Mouse (Mus musculus) heart, postnatal 10 days (tissue): ENCODE results near the gene Fcer1g. TPM values are rescaled to one million over a fixed set of nuclear protein-coding genes. Genes with fewer than 3 reads are reported as not detected.

ENCODE experiments used
- DNase-seq, 2 experiments: peaks; one replicate each; pipeline ENCODE4 v3.0.0; 2021
- intact Hi-C: fragments of 180-260 bp; cut with DNase I; formaldehyde crosslinking; loops from one replicate; pipeline ENCODE4 v1.15.1; 2025
- total RNA-seq, 2 experiments: library from RNA; stranded (reverse); gene quantifications; 2 replicates each; pipeline ENCODE4 v1.2.3; 2021

The Fcer1g gene
- total RNA-seq, 2 experiments from 2014 or later: 9.0 to 9.6 TPM

- DNase-seq: peak; percentile 95 to 97
- intact Hi-C loops: loop anchor here (1.0 to 2.0 kb wide), 3 partner anchors 22 to 106 kb away; no protein-coding TSS in a partner anchor
Measured at GRCm38 (mm10) chr1:171222238-171223155, 11.7 kb downstream of the Fcer1g start, which contains the start of gene Tomm40l. Gene Tomm40l, minus strand, starts transcription at chr1:171222514.

DNA sequence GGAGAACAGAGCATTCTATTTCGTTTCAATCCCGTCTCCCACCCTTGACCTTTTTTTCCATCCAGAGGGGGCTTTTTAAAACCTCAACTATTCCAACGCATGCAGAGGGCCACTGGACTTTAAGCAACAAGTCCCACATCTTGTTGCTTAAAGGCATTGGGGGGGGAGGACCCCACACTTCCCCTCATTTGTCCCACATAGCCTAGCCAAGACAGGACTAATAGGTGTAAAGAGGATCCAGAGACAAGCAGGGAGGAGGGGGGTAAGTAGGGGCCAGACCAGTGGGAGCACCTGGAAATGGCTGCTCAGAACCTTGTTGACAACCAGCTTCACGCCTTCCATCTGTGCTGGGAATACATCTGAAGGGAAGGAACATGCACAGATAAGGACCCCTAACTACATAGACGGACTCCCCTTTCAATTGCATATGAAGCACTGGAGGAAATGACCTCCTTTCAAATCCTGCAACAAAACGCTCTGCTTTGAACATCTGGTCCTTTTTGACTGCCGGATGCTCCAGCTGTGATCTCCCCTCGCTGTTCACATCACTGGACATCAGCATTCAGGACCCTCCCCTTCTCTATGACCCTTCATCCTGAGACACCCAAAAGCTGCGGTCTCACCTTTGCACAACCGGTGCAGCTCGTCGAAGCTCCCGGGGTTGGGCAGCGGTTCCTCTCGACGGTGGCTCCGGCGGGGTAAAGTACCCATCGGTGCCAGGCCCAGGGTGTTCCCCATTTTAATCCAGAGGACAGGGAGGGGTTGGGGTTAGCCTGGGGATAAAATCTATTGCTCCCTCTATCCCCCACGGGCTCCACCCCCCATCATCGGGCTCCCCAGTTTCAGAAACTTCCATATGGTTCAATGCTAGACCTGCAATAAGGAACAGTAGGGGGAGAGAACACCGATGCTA is 12.6 kb downstream of the Fcer1g start:
- peak in 1 of 2 experiments; percentile 30 for DNase-seq
- intact Hi-C loops: loop anchor here (1.0 to 2.0 kb wide), 4 partner anchors 23 to 105 kb away; no protein-coding TSS in a partner anchor

DNA sequence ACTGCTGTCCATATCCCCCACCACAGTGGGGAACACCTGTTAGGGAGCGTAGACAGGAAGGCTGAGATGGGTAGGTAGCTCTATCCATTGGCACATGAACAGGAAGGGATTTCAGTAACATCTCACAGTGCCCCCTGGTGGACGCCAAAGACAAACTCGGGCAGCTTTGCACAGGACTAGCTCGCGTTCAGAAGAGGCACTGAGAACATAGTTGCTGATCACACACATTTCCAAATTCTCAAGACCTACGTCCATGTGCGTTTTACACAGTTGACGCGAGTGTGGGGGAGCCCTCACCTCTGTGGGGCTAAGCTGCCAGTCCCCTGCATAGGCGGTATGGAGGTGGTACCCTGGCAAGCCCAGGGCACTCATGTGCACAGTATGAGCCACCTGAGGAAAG is 13.3 kb downstream of the Fcer1g start:
- DNase-seq: peak; percentile 91 to 94
- intact Hi-C loops: loop anchor here (1.0 to 2.0 kb wide), 2 partner anchors 28 to 57 kb away; no protein-coding TSS in a partner anchor

DNA sequence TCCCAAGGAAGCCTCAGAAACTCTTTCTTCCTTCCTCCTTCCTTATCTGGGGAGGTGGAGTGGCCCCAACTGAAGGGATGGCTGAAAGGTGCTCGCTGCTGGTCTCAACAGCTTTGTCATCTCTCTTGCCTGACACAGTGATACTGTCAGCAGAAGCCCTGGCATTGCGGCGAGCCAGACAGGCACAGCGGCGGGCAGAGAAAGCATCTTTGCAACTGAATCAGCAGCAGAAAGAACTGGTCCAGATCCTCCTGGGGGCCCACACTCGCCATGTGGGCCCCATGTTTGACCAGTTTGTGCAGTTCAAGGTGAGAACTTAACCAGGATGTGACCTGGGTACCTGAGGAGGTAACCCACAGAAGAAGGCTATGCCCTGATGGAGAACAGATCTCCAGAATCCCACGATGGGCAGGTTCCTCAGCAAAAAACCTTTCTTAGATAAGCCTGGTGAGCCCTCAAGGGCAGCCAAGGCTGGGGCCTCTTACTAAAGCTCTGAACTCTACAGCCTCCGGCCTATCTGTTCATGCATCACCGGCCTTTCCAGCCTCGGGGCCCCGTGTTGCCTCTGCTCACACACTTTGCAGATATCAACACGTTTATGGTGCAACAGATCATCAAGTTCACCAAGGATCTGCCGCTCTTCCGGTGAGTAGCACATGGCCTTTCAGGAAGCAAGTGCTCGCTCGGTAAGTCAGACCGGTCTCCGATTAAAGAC is 17.8 kb downstream of the Fcer1g start:
- intact Hi-C loops: no loop called here
- no peak for DNase-seq

DNA sequence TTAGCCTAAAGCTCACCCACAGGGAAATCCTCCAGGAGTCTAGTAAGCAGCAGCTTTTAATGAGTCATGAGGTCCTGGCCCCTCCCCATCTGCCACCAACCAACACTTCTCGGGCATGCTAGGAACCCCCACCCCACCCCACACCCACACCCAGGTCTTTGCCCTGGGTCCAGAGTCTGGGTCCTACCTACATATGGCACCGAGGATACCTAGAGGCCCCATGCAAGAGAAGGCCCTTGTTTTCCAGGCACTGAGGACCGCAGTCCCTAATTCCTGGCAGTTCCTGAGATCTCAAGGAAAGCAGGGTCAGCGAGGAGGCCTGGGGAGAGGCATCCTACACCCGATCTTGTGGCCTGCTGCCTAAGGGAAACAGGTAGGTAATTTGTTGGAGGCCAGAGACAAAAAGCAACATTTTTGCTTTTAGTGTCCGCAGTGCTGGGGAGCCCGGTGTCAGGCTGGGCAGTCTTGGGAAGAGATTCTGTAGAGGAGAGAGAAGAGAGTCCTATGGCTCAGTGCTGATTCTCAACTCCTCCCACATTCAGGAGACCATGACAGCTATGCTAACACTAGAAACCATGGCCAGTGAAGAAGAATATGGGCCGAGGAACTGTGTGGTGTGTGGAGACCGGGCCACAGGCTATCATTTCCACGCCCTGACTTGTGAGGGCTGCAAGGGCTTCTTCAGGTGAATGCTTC is 20.2 kb downstream of the Fcer1g start, which contains the start of gene Nr1i3:
Gene Nr1i3, plus strand, starts transcription at position 170 of the 696 bp plus-strand sequence.
- no peak for DNase-seq
- intact Hi-C loops: no loop called here

DNA sequence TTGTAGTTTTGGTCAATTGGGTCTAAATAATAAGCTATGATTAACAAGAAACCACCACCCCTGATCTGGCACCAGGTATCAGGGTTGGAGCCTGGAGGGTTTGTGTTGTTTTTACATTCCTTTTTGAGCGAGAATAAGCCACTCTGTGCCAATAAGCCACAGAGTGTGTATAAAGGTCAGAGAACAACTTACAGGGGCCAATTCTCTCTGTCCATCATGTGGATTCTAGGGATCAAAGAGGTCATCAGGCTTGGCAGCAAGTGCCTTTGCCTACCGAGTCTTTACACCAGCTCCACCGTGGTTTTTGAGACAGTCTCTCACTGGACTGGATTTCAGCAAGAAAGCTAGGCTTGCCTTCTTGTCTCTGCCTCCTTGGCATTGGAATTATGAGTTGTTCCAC is 21.3 kb downstream of the Fcer1g start:
- intact Hi-C loops: no loop called here
- DNase-seq: no peak

GRCm38 (mm10) chr1:171209409-171209808 is 24.8 kb downstream of the Fcer1g start:
- intact Hi-C loops: no loop called here

GRCm38 (mm10) chr1:171205704-171206493 is 28.3 kb downstream of the Fcer1g start:
- DNase-seq: no peak
- intact Hi-C loops: no loop called here

More at GRCm38 (mm10) chr1:171209409-171209808, 24.8 kb downstream of the Fcer1g start:
- no peak for DNase-seq

GRCm38 (mm10) chr1:171204249-171204644 is 29.9 kb downstream of the Fcer1g start:
- no peak for DNase-seq
- intact Hi-C loops: no loop called here

GRCm38 (mm10) chr1:171203471-171204248 is 30.5 kb downstream of the Fcer1g start:
- no peak for DNase-seq
- intact Hi-C loops: no loop called here

- intact Hi-C loops: no loop called here
- DNase-seq: no peak
Measured at GRCm38 (mm10) chr1:171200769-171201168, 33.4 kb downstream of the Fcer1g start.

DNA sequence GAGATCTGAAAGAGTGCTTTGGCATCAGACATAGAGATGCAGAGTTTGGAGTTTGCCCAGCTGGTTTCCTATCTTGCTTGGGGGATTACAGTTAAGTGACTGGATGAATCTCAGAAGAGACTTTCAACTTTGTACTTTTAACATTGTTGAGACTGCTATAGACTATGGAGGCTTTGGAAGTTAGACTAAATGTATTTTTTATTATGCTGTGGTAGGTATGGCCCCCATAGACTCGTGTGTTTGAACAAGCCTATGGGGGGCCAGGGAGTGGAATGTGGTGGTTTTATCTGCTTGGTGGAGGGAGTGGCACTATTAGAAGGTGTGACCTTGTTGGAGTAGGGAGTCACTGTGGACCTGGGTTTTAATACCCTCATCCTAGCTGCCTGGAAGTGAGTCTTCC is 34.6 kb downstream of the Fcer1g start:
- intact Hi-C loops: no loop called here
- DNase-seq: no peak

DNA sequence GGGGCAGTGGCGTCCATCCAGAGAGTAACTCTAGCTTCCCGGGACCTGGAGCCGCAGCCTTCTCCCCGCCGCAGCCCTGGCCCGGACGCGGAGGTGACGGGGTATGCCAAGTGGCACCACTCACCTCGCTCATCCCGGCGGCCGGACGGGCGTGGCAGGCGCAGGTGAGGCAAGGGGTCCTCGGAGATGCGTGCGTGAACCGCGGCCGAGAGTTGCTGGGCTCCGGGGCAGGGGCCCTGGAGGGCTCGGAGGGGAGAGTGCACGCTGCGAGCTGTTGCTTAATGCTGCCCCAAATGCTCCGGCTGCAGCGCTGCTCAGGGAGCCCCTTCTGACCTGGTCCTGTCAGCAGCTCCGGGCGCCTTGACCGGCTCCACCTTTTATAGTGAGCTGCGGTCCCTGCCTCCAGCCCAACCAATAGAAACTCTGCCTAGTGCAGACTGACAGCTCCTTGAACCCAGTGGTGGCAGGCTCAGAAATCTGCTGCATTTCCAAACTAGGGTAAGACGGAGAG is 38.2 kb downstream of the Fcer1g start, which contains the start of gene Pcp4l1:
Gene Pcp4l1, minus strand, starts transcription at position 382 of the 511 bp plus-strand sequence.
- intact Hi-C loops: no loop called here
- peak; percentile 85 to 88 for DNase-seq

- intact Hi-C loops: no loop called here
- no peak for DNase-seq
Measured at GRCm38 (mm10) chr1:171195046-171195822, 38.9 kb downstream of the Fcer1g start.

DNA sequence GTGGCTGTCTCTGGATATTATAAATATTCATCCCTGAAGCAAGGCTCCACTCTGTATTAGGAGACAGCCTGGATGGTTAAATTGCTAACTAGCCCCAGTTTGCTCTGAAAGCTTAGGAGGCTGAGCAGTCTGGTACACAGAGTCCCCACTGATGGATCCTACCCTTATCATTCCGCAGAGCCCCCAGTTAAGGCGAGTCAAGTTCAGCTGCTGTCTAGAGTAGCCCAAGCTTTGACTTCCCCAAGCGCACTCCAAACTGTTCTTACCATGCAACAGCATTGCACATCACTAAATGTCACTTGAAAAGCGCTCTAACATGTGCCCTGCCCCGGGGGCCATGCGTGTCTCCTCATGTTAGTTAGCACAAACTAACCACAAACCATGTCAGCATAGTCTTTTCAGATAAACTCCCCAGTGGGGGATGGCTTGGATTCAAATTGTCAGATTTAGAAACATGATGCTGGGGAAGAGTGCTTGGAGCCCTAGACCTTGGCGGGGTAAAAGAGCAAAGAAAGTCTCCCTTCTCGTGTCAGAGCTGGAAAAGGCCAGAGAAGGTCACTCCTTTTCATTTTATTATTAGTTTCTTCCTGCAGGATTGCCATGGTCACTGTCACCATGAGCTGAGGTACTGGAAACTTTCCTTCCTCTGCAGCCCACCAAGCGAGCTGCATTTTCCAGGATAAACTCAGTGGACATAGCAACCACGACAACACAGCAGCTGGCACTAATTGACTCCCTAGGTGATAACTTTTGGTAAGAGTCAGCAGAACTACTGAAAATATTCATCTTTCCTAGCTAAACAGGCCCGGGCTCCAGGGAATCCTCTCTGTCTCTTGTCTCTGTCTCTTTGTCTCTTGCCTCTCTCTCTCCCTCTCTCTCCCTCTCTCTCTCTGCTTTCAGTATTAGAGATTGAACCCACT is 40.0 kb downstream of the Fcer1g start:
- intact Hi-C loops: loop anchor here (2.0 kb wide), 1 partner anchor 27 kb away; no protein-coding TSS in a partner anchor
- no peak for DNase-seq
